Mouse (Mus musculus) liver, adult 2 months (tissue): ENCODE results near the gene Btn1a1.

ENCODE experiments used
- CTCF ChIP-seq: fragments of 200-500 bp; IDR thresholded peaks from 2 replicates; pipeline ENCODE4 v1.5.1; 2011; ENCODE audit warnings: low read depth, low read length, control low read depth
- POLR2A ChIP-seq: fragments of 200-500 bp; IDR thresholded peaks from 2 replicates; pipeline ENCODE4 v1.6.1; 2011; ENCODE audit warnings: low read length, control low read depth; ENCODE audit not compliant: insufficient read depth; ENCODE audit errors: extremely low read depth

- no peak for TF ChIP-seq CTCF
- TF ChIP-seq POLR2A, result no peak
Observed at GRCm38 (mm10) chr13:23459264-23459846, 6.3 kb downstream of the Btn1a1 start.
